Mouse (Mus musculus): ENCODE results near the gene Mllt10.
A peak's percentile ranks its signal among the peaks of the same experiment; 100 is the strongest.

The Mllt10 gene

GRCm38 (mm10) chr2:18034371-18035250 is 20.4 kb upstream of the Mllt10 start:
- DNase-seq (ENCODE audit: low read depth, low spot score) = no peak

- DNase-seq (ENCODE audit: low read depth, low spot score) = no peak
Measured at GRCm38 (mm10) chr2:18037491-18037890, 17.5 kb upstream of the Mllt10 start, which contains the start of gene A930004D18Rik. Gene A930004D18Rik (minus strand): TSS chr2:18037737.

- DNase-seq (ENCODE audit: low read depth, low spot score) = no peak
Measured at GRCm38 (mm10) chr2:18038141-18038752, 16.8 kb upstream of the Mllt10 start.

GRCm38 (mm10) chr2:18038895-18039371 is 16.1 kb upstream of the Mllt10 start:
- no peak for DNase-seq (ENCODE audit: low read depth, low spot score)

GRCm38 (mm10) chr2:18039566-18040290 is 15.3 kb upstream of the Mllt10 start:
- no peak for DNase-seq (ENCODE audit: low read depth, low spot score)

GRCm38 (mm10) chr2:18040347-18041160 is 14.5 kb upstream of the Mllt10 start:
- DNase-seq (ENCODE audit: low read depth, low spot score) = no peak

GRCm38 (mm10) chr2:18041199-18041885 is 13.7 kb upstream of the Mllt10 start:
- no peak for DNase-seq (ENCODE audit: low read depth, low spot score)

- no peak for DNase-seq (ENCODE audit: low read depth, low spot score)
Measured at GRCm38 (mm10) chr2:18045143-18045780, 9.8 kb upstream of the Mllt10 start.

GRCm38 (mm10) chr2:18045781-18046181 is 9.3 kb upstream of the Mllt10 start:
- no peak for DNase-seq (ENCODE audit: low read depth, low spot score)

GRCm38 (mm10) chr2:18046186-18046585 is 8.9 kb upstream of the Mllt10 start:
- no peak for DNase-seq (ENCODE audit: low read depth, low spot score)

- no peak for DNase-seq (ENCODE audit: low read depth, low spot score)
Measured at GRCm38 (mm10) chr2:18046758-18047645, 8.0 kb upstream of the Mllt10 start.

GRCm38 (mm10) chr2:18047646-18048452 is 7.2 kb upstream of the Mllt10 start:
- DNase-seq (ENCODE audit: low read depth, low spot score) = peak; percentile 66

- peak; percentile 85 for DNase-seq (ENCODE audit: low read depth, low spot score)
Measured at GRCm38 (mm10) chr2:18048453-18049075, 6.5 kb upstream of the Mllt10 start, which contains the start of gene Skida1. Gene Skida1 (minus strand): TSS chr2:18049051.

GRCm38 (mm10) chr2:18049279-18049821 is 5.7 kb upstream of the Mllt10 start:
- DNase-seq (ENCODE audit: low read depth, low spot score) = no peak

- DNase-seq (ENCODE audit: low read depth, low spot score) = no peak
Measured at GRCm38 (mm10) chr2:18050018-18050417, 5.0 kb upstream of the Mllt10 start.

- no peak for DNase-seq (ENCODE audit: low read depth, low spot score)
Measured at GRCm38 (mm10) chr2:18050541-18050985, 4.5 kb upstream of the Mllt10 start.

All from forelimb bud, embryonic 11.5 days (tissue).